Mouse (Mus musculus) heart, adult 2 months (tissue): ENCODE results near the gene Plekha8. TPM values are rescaled to one million over a fixed set of nuclear protein-coding genes. Genes with fewer than 3 reads are reported as not detected.
A peak's percentile ranks its signal among the peaks of the same experiment; 100 is the strongest.

Experiments
- DNase-seq, 2 experiments: peaks; one replicate each; pipeline ENCODE4 v3.0.0; 2021
- H3K27ac ChIP-seq: fragments of 200-600 bp; 2 replicates; pipeline ENCODE4 v1.8.1; 2022
- H3K27me3 ChIP-seq: fragments of 200-500 bp; 2 replicates; pipeline ENCODE4 v1.6.1; 2012; ENCODE audit warnings: mild to moderate bottlenecking, low read length, inconsistent platforms, mixed read lengths; ENCODE audit not compliant: control insufficient read depth, insufficient read depth
- H3K36me3 ChIP-seq: fragments of 200-500 bp; 2 replicates; pipeline ENCODE4 v1.6.1; 2012; ENCODE audit warnings: low read length, inconsistent platforms; ENCODE audit not compliant: control insufficient read depth, insufficient read depth
- H3K4me1 ChIP-seq: fragments of 200-500 bp; 2 replicates; pipeline ENCODE4 v1.6.1; 2011; ENCODE audit warnings: low read length; ENCODE audit not compliant: control insufficient read depth, insufficient read depth
- H3K4me3 ChIP-seq: fragments of 200-600 bp; 2 replicates; pipeline ENCODE4 v1.8.1; 2022
- H3K79me2 ChIP-seq: fragments of 200-500 bp; replicated peaks from 2 replicates; pipeline ENCODE4 v1.6.1; 2012; ENCODE audit warnings: mild to moderate bottlenecking, inconsistent platforms, low read length, moderate library complexity, mixed read lengths; ENCODE audit not compliant: control insufficient read depth, insufficient read depth
- H3K9ac ChIP-seq: fragments of 200-500 bp; 2 replicates; pipeline ENCODE4 v1.6.1; 2012; ENCODE audit warnings: low read depth, mild to moderate bottlenecking, control low read depth, inconsistent platforms, low read length, mixed read lengths
- CTCF ChIP-seq: fragments of 200-600 bp; IDR thresholded peaks from 2 replicates; pipeline ENCODE4 v1.8.1; 2022; ENCODE audit warnings: antibody characterized with exemption, mild to moderate bottlenecking, moderate library complexity
- EP300 ChIP-seq: fragments of 200-500 bp; IDR thresholded peaks from 2 replicates; pipeline ENCODE4 v1.6.1; 2011; ENCODE audit warnings: low read depth, low read length, control low read depth; ENCODE audit not compliant: insufficient read depth
- POLR2A ChIP-seq: fragments of 200-500 bp; IDR thresholded peaks from 2 replicates; pipeline ENCODE4 v1.6.1; 2011; ENCODE audit warnings: mild to moderate bottlenecking, low read depth, low read length, control low read depth; ENCODE audit not compliant: insufficient read depth
- WGBS: fragments of 180-500 bp; shearing (Covaris S2); methylation state at CpG from one replicate; pipeline ENCODE4 v1.1.7; 2018; 5-methylcytosine and 5-hydroxymethylcytosine counted together
- intact Hi-C: fragments of 180-260 bp; cut with DNase I; formaldehyde crosslinking; loops from one replicate; pipeline ENCODE4 v1.15.1; 2025
- polyA plus RNA-seq: library from polyadenylated mRNA; depleted of rRNA; stranded (reverse); fragments of >200 nt; gene quantifications from 2 replicates; pipeline ENCODE4 v1.2.3, GENCODE M21; 2012
- total RNA-seq, 2 experiments: library from RNA; stranded (reverse); gene quantifications; 2 replicates each; pipeline ENCODE4 v1.2.3; 2021

The Plekha8 gene
- total and polyA plus RNA-seq, 3 experiments: 2.6 to 9.7 (median 9.0) TPM

DNA sequence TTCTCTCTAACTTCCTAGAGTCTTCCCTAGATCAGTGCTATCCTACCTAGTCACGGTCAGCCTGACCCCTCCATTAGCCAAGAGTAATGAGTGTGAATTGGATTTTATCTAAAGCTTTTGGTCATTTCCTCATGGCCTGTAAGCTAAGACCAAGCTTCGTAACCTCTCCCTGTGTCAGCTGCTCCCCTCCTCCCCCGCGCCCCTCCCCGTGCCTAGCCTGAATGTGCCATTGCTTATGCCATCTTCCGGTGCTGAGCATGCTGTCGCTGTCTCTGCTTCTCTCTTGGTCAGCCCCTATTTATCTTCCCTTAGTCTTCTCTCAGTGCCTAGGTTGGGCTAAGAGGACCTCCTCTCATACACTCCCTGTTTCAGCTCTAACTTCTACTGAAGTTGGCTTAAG lies 24.6 kb downstream of the Plekha8 start:
- intact Hi-C loops: no loop called here
- Histone ChIP-seq H3K4me3 (no peak overlapping the region), H3K9ac (no peak overlapping the region), H3K27ac (no peak overlapping the region), H3K36me3 (peaks cover 2% of the 10 kb centered on the region), H3K4me1 (peaks cover 2% of the 10 kb centered on the region; the same call in 1 of the 2 replicates), H3K27me3 (no peaks in the 10 kb centered on the region), H3K79me2 (no peaks in the 10 kb centered on the region)
- no peak for DNase-seq
- TF ChIP-seq EP300 (no peak), POLR2A (no peak), CTCF (no peak)
- 74% methylated on average over 7 of the region's 7 CpGs for WGBS

DNA sequence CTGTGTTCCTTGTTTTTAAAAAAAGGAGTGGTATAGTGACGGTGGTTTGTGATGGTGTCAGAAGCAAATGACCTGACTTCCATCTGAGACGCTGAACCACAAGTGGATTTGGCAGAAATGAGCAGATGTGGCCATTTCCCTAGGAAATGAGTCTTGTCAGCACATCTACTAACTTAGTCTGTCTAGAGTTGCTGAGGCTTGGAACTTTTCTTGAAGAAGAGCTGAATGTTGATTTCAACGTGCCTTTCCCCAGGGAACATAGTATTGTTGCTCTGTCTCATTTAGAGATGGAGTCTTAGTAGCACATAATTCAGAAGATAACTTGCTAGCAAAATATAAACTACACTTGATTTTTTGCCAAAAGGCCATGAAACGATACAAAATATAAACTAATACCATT lies 25.4 kb downstream of the Plekha8 start:
- 58% methylated on average over 4 of the region's 4 CpGs for WGBS
- H3K79me2 ChIP-seq: no peaks in the 10 kb centered on the region
- H3K9ac ChIP-seq: no peak overlapping the region
- no peak for DNase-seq
- H3K4me3 ChIP-seq: no peak overlapping the region
- no peak overlapping the region for H3K27ac ChIP-seq
- peaks cover 2% of the 10 kb centered on the region for H3K36me3 ChIP-seq
- TF ChIP-seq POLR2A (no peak), EP300 (no peak), CTCF (no peak)
- H3K27me3 ChIP-seq: no peaks in the 10 kb centered on the region
- intact Hi-C loops: no loop called here
- peaks cover 2% of the 10 kb centered on the region; the same call in 1 of the 2 replicates for H3K4me1 ChIP-seq

- WGBS: 87% methylated on average over 3 of the region's 3 CpGs
- Histone ChIP-seq H3K27me3 (no peaks in the 10 kb centered on the region), H3K9ac (no peak overlapping the region), H3K4me3 (no peak overlapping the region), H3K79me2 (no peaks in the 10 kb centered on the region), H3K4me1 (no peaks in the 10 kb centered on the region; the same call in 1 of the 2 replicates), H3K27ac (no peak overlapping the region), H3K36me3 (no peaks in the 10 kb centered on the region; the same call in 1 of the 2 replicates)
- DNase-seq: no peak
- intact Hi-C loops: loop anchor here (2.0 kb wide), 1 partner anchor 42 kb away; no protein-coding TSS in a partner anchor
- TF ChIP-seq EP300 (no peak), POLR2A (no peak), CTCF (no peak)
These were observed 33.5 kb downstream of the Plekha8 start for GRCm38 (mm10) chr6:54628381-54628780.

GRCm38 (mm10) chr6:54629734-54630133 lies 34.8 kb downstream of the Plekha8 start:
- Histone ChIP-seq H3K27me3 (no peaks in the 10 kb centered on the region), H3K36me3 (no peaks in the 10 kb centered on the region; the same call in 1 of the 2 replicates), H3K4me3 (no peak overlapping the region), H3K4me1 (no peaks in the 10 kb centered on the region; the same call in 1 of the 2 replicates), H3K27ac (no peak overlapping the region), H3K79me2 (no peaks in the 10 kb centered on the region), H3K9ac (no peak overlapping the region)
- TF ChIP-seq EP300: no peak
- peak; percentile 56 for TF ChIP-seq CTCF
- TF ChIP-seq POLR2A: no peak
- peak in 1 of 2 experiments; percentile 12 for DNase-seq
- intact Hi-C loops: loop anchor here (2.0 kb wide), 1 partner anchor 43 kb away; no protein-coding TSS in a partner anchor
- 41% methylated on average over 7 of the region's 7 CpGs for WGBS

- H3K79me2 ChIP-seq: no peaks in the 10 kb centered on the region
- WGBS: 55% methylated on average over 3 of the region's 3 CpGs
- no peaks in the 10 kb centered on the region; the same call in 1 of the 2 replicates for H3K4me1 ChIP-seq
- no peak overlapping the region for H3K27ac ChIP-seq
- H3K4me3 ChIP-seq: no peak overlapping the region
- H3K36me3 ChIP-seq: no peaks in the 10 kb centered on the region; the same call in 1 of the 2 replicates
- H3K27me3 ChIP-seq: no peaks in the 10 kb centered on the region
- TF ChIP-seq CTCF (peak; percentile 68), EP300 (no peak)
- peak; percentile 23 to 33 for DNase-seq
- intact Hi-C loops: no loop called here
- H3K9ac ChIP-seq: no peak overlapping the region
These were observed 36.6 kb downstream of the Plekha8 start for GRCm38 (mm10) chr6:54631462-54631861.

DNA sequence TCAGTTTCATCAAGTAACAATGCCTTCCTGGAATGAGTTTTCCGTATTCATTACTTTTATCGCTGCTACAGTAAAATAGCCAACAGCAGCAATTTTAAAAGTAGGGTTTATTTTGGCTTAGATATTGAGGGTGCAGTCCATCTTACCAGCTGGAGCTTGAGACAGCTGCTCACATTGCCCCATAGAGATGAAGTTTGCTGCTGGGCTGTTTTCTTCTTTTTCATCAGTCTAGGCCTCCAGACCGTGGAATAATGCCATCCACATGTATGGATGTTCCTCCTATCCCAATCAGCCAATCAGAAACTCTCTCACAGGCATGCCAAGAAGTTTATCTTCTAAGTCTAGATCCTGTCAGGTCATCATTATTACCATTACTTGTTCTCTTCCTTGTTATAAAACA lies 45.0 kb downstream of the Plekha8 start:
- H3K9ac ChIP-seq: no peak overlapping the region
- H3K27me3 ChIP-seq: no peaks in the 10 kb centered on the region
- no peak overlapping the region for H3K4me3 ChIP-seq
- WGBS: 82% methylated on average over 3 of the region's 3 CpGs
- intact Hi-C loops: no loop called here
- no peak overlapping the region for H3K27ac ChIP-seq
- TF ChIP-seq POLR2A: no peak
- TF ChIP-seq CTCF: no peak
- TF ChIP-seq EP300: no peak
- H3K79me2 ChIP-seq: no peaks in the 10 kb centered on the region
- H3K4me1 ChIP-seq: no peaks in the 10 kb centered on the region
- DNase-seq: no peak
- peaks cover 2% of the 10 kb centered on the region; the same call in 1 of the 2 replicates for H3K36me3 ChIP-seq
